Mouse (Mus musculus): ENCODE data around the gene Cnot8. TPM values are rescaled to one million over a fixed set of nuclear protein-coding genes. Genes with fewer than 3 reads are reported as not detected.

Cnot8 gene
- polyA plus RNA-seq (2012; rRNA removed): 53.5 and 59.9 TPM in 2 replicates

GRCm38 (mm10) chr11:58103697-58104306, at the start of gene Cnot8:
TSS of gene Cnot8 (plus strand) at chr11:58104153.

GRCm38 (mm10) chr11:58093021-58093528, 10.9 kb upstream of the Cnot8 start, which contains the start of gene Gm12248:
TSS of gene Gm12248 (minus strand) at chr11:58093134.

Other genes starting within 250 kb of the Cnot8 start
- 42.4 and 48.7 TPM in 2 replicates for gene Larp1, start 95.1 kb upstream of the Cnot8 start, polyA plus RNA-seq (2012; rRNA removed)
- 2.4 and 3.9 TPM in 2 replicates for gene Gm12248, start 11.0 kb upstream of the Cnot8 start, polyA plus RNA-seq (2012; rRNA removed)
- gene Gemin5, start 64.4 kb downstream of the Cnot8 start, polyA plus RNA-seq (2012; rRNA removed): 18.3 and 18.6 TPM in 2 replicates
- gene Mrpl22, start 67.5 kb downstream of the Cnot8 start, polyA plus RNA-seq (2012; rRNA removed): 25.5 and 30.1 TPM in 2 replicates
- 7.7 and 11.5 TPM in 2 replicates for gene Igtp, start 95.4 kb downstream of the Cnot8 start, polyA plus RNA-seq (2012; rRNA removed)
- 9.3 and 12.9 TPM in 2 replicates for gene Irgm2, start 95.5 kb downstream of the Cnot8 start, polyA plus RNA-seq (2012; rRNA removed)
- gene 4930438A08Rik, start 170.6 kb downstream of the Cnot8 start, polyA plus RNA-seq (2012; rRNA removed): 0.25 and 0.50 TPM in 2 replicates
- gene Zfp692, start 202.9 kb downstream of the Cnot8 start, polyA plus RNA-seq (2012; rRNA removed): 40.8 and 41.4 TPM in 2 replicates
- 58.2 and 61.2 TPM in 2 replicates for gene Zfp672, start 226.2 kb downstream of the Cnot8 start, polyA plus RNA-seq (2012; rRNA removed)
- gene Sh3bp5l, start 226.6 kb downstream of the Cnot8 start, polyA plus RNA-seq (2012; rRNA removed): 34.0 and 37.9 TPM in 2 replicates

Measured in ovary, adult 2 months (tissue).